Mouse (Mus musculus) T-helper 1 cell (primary cell): Measurements from ENCODE around the gene Mindy1.

ENCODE experiments used
- in situ Hi-C: fragments of 300-600 bp; cut with MboI, MseI; formaldehyde crosslinking; loops from one replicate; pipeline ENCODE4 v1.15.1; 2025; ENCODE audit warnings: high pct_unique_total_duplicates

Mindy1 gene

GRCm38 (mm10) chr3:95267855-95268254 is 13.3 kb upstream of the Mindy1 start:
- in situ Hi-C loops, result no loop called here

GRCm38 (mm10) chr3:95269789-95270188 is 11.4 kb upstream of the Mindy1 start:
- in situ Hi-C loops, result no loop called here

GRCm38 (mm10) chr3:95270766-95271364 is 10.3 kb upstream of the Mindy1 start:
- in situ Hi-C loops, result no loop called here

GRCm38 (mm10) chr3:95273471-95273870 is 7.7 kb upstream of the Mindy1 start:
- in situ Hi-C loops, result no loop called here

GRCm38 (mm10) chr3:95274453-95274852 is 6.7 kb upstream of the Mindy1 start:
- in situ Hi-C loops, result no loop called here

- in situ Hi-C loops, result no loop called here
Observed at GRCm38 (mm10) chr3:95275161-95275560, 6.0 kb upstream of the Mindy1 start.

GRCm38 (mm10) chr3:95276428-95276934 is 4.7 kb upstream of the Mindy1 start:
- in situ Hi-C loops, result no loop called here

GRCm38 (mm10) chr3:95277149-95277551 is 4.0 kb upstream of the Mindy1 start:
- in situ Hi-C loops, result no loop called here

GRCm38 (mm10) chr3:95280747-95281146 is 398 bp upstream of the Mindy1 start:
- in situ Hi-C loops, result no loop called here

- in situ Hi-C loops, result no loop called here
Observed at GRCm38 (mm10) chr3:95282381-95282864, 1.3 kb downstream of the Mindy1 start.

GRCm38 (mm10) chr3:95282865-95283588 is 1.9 kb downstream of the Mindy1 start:
- in situ Hi-C loops, result no loop called here

- in situ Hi-C loops, result no loop called here
Observed at GRCm38 (mm10) chr3:95283589-95283941, 2.4 kb downstream of the Mindy1 start.

GRCm38 (mm10) chr3:95284062-95284461 is 2.9 kb downstream of the Mindy1 start:
- in situ Hi-C loops, result no loop called here

GRCm38 (mm10) chr3:95284501-95285281 is 3.5 kb downstream of the Mindy1 start:
- in situ Hi-C loops, result no loop called here

GRCm38 (mm10) chr3:95285390-95285789 is 4.2 kb downstream of the Mindy1 start:
- in situ Hi-C loops, result no loop called here

- in situ Hi-C loops, result no loop called here
Observed at GRCm38 (mm10) chr3:95286011-95286410, 4.9 kb downstream of the Mindy1 start.

GRCm38 (mm10) chr3:95286510-95286909 is 5.4 kb downstream of the Mindy1 start:
- in situ Hi-C loops, result no loop called here

GRCm38 (mm10) chr3:95287541-95287940 is 6.4 kb downstream of the Mindy1 start:
- in situ Hi-C loops, result no loop called here

GRCm38 (mm10) chr3:95289419-95289818 is 8.3 kb downstream of the Mindy1 start:
- in situ Hi-C loops, result no loop called here

GRCm38 (mm10) chr3:95290156-95290555 is 9.0 kb downstream of the Mindy1 start:
- in situ Hi-C loops, result no loop called here

- in situ Hi-C loops, result no loop called here
Observed at GRCm38 (mm10) chr3:95291041-95291440, 9.9 kb downstream of the Mindy1 start.

- in situ Hi-C loops, result no loop called here
Observed at GRCm38 (mm10) chr3:95292899-95293298, 11.8 kb downstream of the Mindy1 start.
